Mouse (Mus musculus): ENCODE data around the gene Mrs2. TPM values are rescaled to one million over a fixed set of nuclear protein-coding genes. Genes with fewer than 3 reads are reported as not detected.

The Mrs2 gene
- total RNA-seq, 1 experiment = 18.3 TPM

DNA sequence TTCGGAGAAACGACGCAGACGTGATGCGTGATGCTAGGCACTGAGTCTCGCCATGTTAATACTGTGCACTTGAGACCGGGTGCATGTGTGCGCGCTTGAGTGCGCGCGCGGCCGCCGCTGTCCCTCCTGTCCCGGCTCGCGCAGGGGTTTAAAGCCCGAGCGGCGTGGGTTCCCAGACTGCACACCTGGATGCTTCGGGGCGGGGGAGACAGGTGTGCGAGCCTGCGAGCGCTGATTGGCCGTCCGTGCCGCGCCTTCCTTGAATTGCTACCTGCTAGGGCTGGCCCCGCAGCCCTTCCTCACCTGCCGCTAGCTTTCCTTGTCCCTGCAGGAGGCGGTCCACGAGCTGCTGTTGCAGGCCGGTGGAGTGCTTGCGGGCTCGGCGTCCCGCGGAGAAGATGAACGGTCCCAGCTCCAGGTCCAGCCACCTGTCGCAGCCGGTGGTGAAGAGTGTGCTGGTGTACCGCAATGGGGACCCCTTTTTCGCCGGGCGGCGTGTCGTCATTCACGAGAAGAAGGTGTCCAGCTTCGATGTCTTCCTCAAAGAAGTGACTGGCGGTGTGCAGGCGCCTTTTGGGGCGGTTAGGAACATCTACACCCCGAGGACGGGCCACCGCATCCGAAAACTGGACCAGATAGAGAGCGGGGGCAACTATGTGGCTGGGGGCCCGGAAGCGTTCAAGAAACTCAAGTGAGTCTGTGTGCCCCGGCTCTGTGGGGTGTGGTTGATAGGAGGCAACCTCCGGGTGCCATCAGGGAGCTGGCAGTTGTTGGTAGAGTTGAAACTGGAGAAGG is 35.9 kb upstream of the Mrs2 start, which contains the start of gene Dcdc2a:
Gene Dcdc2a (plus strand): TSS at position 132 of the 795 bp plus-strand sequence.
- Histone ChIP-seq H3K27ac (ENCODE audit: insufficient read depth, low read depth, low read length, poor library complexity, severe bottlenecking) (no peak within 1 kb of the TSS), H3K9ac (ENCODE audit: insufficient read depth, low read depth, low read length, poor library complexity, severe bottlenecking) (no peak within 1 kb of the TSS), H3K4me1 (ENCODE audit: control insufficient read depth in 2 of 2, insufficient read depth in 2 of 2, low read length in 2 of 2, poor library complexity in 1 of 2) (no peaks in the 10 kb centered on the region), H3K36me3 (ENCODE audit: control insufficient read depth, insufficient read depth, low read length, poor library complexity, severe bottlenecking) (no peaks in the 10 kb centered on the region), H3K4me3 (ENCODE audit: insufficient read depth in 1 of 2, low read depth in 1 of 2, low read length in 2 of 2, poor library complexity in 1 of 2, severe bottlenecking in 1 of 2) (peak within 1 kb of the TSS; percentile 51 to 56), H3K9me3 (ENCODE audit: control insufficient read depth, insufficient read depth, low read depth, low read length) (peaks cover 1% of the 10 kb centered on the region; the same call in 1 of the 2 replicates)
- in situ Hi-C loops (cut with MboI; ENCODE audit: low sequenced_read_pairs in 2 of 2, unreplicated experiment in 2 of 2) = no loop called here
- DNase-seq (ENCODE audit: low read depth, low spot score) = peak; percentile 9
- TF ChIP-seq ZC3H11A (IDR thresholded peaks at IDR 0.05; ENCODE audit: borderline replicate concordance, low read depth, low read length) (no peak), MAFK (IDR thresholded peaks at IDR 0.05; ENCODE audit: insufficient read depth, low read depth, low read length) (no peak), HCFC1 (IDR thresholded peaks at IDR 0.05; ENCODE audit: borderline replicate concordance, insufficient read depth, low read length) (no peak), CHD2 (IDR thresholded peaks at IDR 0.05; ENCODE audit: low read depth, low read length) (no peak), ZNF384 (IDR thresholded peaks at IDR 0.05; ENCODE audit: low read depth, low read length) (no peak)

DNA sequence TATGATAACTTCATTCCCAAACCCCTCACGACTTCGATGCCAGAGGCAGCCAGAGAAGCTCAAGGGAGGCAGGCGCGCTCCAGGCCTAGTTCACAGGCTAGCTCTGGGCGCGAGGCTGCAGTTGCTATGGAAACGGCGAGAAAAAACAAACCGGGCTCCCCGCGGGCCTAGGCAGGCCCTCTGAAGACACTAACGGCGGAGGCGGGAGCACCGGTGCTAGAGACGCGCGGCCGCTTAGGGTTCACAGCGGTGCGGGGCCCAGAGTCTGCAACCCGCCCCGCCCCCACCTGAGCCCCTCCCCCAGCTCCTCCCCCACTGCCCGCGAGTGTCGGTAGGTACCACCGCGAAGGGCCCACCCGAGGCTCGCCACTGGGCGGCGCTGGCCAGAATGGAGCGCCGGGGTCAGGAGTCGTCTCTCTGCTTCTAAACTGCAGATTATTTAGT is 35.0 kb upstream of the Mrs2 start:
- TF ChIP-seq CHD2 (IDR thresholded peaks at IDR 0.05; ENCODE audit: low read depth, low read length) (no peak), HCFC1 (IDR thresholded peaks at IDR 0.05; ENCODE audit: borderline replicate concordance, insufficient read depth, low read length) (no peak), MAFK (IDR thresholded peaks at IDR 0.05; ENCODE audit: insufficient read depth, low read depth, low read length) (no peak), ZC3H11A (IDR thresholded peaks at IDR 0.05; ENCODE audit: borderline replicate concordance, low read depth, low read length) (no peak), ZNF384 (IDR thresholded peaks at IDR 0.05; ENCODE audit: low read depth, low read length) (no peak)
- in situ Hi-C loops (cut with MboI; ENCODE audit: low sequenced_read_pairs in 2 of 2, unreplicated experiment in 2 of 2) = no loop called here
- H3K9ac ChIP-seq (ENCODE audit: insufficient read depth, low read depth, low read length, poor library complexity, severe bottlenecking) = no peak overlapping the region
- no peak overlapping the region for H3K27ac ChIP-seq (ENCODE audit: insufficient read depth, low read depth, low read length, poor library complexity, severe bottlenecking)
- DNase-seq (ENCODE audit: low read depth, low spot score) = peak; percentile 59
- H3K4me3 ChIP-seq (ENCODE audit: insufficient read depth in 1 of 2, low read depth in 1 of 2, low read length in 2 of 2, poor library complexity in 1 of 2, severe bottlenecking in 1 of 2) = peak overlapping the region; percentile 51 to 56
- H3K36me3 ChIP-seq (ENCODE audit: control insufficient read depth, insufficient read depth, low read length, poor library complexity, severe bottlenecking) = no peaks in the 10 kb centered on the region
- H3K9me3 ChIP-seq (ENCODE audit: control insufficient read depth, insufficient read depth, low read depth, low read length) = peaks cover 6% of the 10 kb centered on the region
- H3K4me1 ChIP-seq (ENCODE audit: control insufficient read depth in 2 of 2, insufficient read depth in 2 of 2, low read length in 2 of 2, poor library complexity in 1 of 2) = no peaks in the 10 kb centered on the region

DNA sequence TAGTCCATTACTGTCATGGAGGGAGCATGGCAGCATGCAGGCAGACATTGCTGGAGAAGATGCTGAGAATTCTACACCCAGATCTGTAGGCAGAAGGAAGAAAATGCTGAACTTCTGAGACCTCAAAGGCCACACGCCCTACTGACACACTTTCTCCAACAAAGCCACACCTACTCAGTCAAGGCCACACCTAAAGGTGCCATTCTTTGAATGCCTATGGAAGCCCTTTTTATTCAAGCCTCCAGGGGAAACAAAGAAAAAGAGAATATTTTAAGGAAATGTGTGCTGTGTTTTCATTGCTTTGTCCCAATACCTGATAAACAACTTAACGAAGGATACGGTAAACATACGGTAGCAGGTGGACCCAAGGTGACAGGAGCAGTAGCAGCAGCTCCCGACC is 32.5 kb upstream of the Mrs2 start:
- no peak for TF ChIP-seq ZC3H11A (IDR thresholded peaks at IDR 0.05; ENCODE audit: borderline replicate concordance, low read depth, low read length)
- TF ChIP-seq HCFC1 (IDR thresholded peaks at IDR 0.05; ENCODE audit: borderline replicate concordance, insufficient read depth, low read length) = no peak
- no peak for TF ChIP-seq CHD2 (IDR thresholded peaks at IDR 0.05; ENCODE audit: low read depth, low read length)
- no peak for TF ChIP-seq MAFK (IDR thresholded peaks at IDR 0.05; ENCODE audit: insufficient read depth, low read depth, low read length)
- no peak for TF ChIP-seq ZNF384 (IDR thresholded peaks at IDR 0.05; ENCODE audit: low read depth, low read length)
- in situ Hi-C loops (cut with MboI; ENCODE audit: low sequenced_read_pairs in 2 of 2, unreplicated experiment in 2 of 2) = no loop called here
- no peak overlapping the region for H3K4me3 ChIP-seq (ENCODE audit: insufficient read depth in 1 of 2, low read depth in 1 of 2, low read length in 2 of 2, poor library complexity in 1 of 2, severe bottlenecking in 1 of 2)
- DNase-seq (ENCODE audit: low read depth, low spot score) = no peak
- H3K27ac ChIP-seq (ENCODE audit: insufficient read depth, low read depth, low read length, poor library complexity, severe bottlenecking) = no peak overlapping the region
- no peak overlapping the region for H3K9ac ChIP-seq (ENCODE audit: insufficient read depth, low read depth, low read length, poor library complexity, severe bottlenecking)
- H3K9me3 ChIP-seq (ENCODE audit: control insufficient read depth, insufficient read depth, low read depth, low read length) = peaks cover 9% of the 10 kb centered on the region
- H3K36me3 ChIP-seq (ENCODE audit: control insufficient read depth, insufficient read depth, low read length, poor library complexity, severe bottlenecking) = no peaks in the 10 kb centered on the region
- no peaks in the 10 kb centered on the region for H3K4me1 ChIP-seq (ENCODE audit: control insufficient read depth in 2 of 2, insufficient read depth in 2 of 2, low read length in 2 of 2, poor library complexity in 1 of 2)

DNA sequence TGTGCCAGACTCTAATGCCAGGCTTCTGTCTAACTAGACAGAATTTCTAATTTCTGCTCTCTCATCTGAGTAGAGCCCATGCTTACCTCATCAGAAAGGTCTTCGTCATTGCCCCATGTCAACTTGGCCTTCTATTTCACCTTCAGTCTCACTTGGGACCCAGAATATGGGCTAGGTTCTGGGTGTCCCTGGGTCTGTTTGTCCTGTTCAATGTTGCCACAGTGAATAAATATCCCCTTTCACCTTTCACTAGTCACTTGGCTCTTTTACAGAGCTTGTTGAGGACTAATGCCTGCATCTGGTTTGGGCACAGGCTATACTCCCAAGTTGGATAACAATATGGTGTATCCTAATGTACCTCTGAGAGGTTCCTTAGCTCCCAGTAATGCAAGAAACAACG is 19.3 kb upstream of the Mrs2 start:
- Histone ChIP-seq H3K4me3 (ENCODE audit: insufficient read depth in 1 of 2, low read depth in 1 of 2, low read length in 2 of 2, poor library complexity in 1 of 2, severe bottlenecking in 1 of 2) (no peak overlapping the region), H3K36me3 (ENCODE audit: control insufficient read depth, insufficient read depth, low read length, poor library complexity, severe bottlenecking) (no peaks in the 10 kb centered on the region), H3K4me1 (ENCODE audit: control insufficient read depth in 2 of 2, insufficient read depth in 2 of 2, low read length in 2 of 2, poor library complexity in 1 of 2) (no peaks in the 10 kb centered on the region), H3K27ac (ENCODE audit: insufficient read depth, low read depth, low read length, poor library complexity, severe bottlenecking) (no peak overlapping the region), H3K9me3 (ENCODE audit: control insufficient read depth, insufficient read depth, low read depth, low read length) (peaks cover 2% of the 10 kb centered on the region; the same call in 1 of the 2 replicates), H3K9ac (ENCODE audit: insufficient read depth, low read depth, low read length, poor library complexity, severe bottlenecking) (no peak overlapping the region)
- TF ChIP-seq MAFK (IDR thresholded peaks at IDR 0.05; ENCODE audit: insufficient read depth, low read depth, low read length) (no peak), ZNF384 (IDR thresholded peaks at IDR 0.05; ENCODE audit: low read depth, low read length) (no peak), CHD2 (IDR thresholded peaks at IDR 0.05; ENCODE audit: low read depth, low read length) (no peak)
- in situ Hi-C loops (cut with MboI; ENCODE audit: low sequenced_read_pairs in 2 of 2, unreplicated experiment in 2 of 2) = no loop called here
- DNase-seq (ENCODE audit: low read depth, low spot score) = no peak
